Mouse (Mus musculus) heart, embryonic 12.5 days (tissue): ENCODE measurements around the gene Gm17324. TPM values are rescaled to one million over a fixed set of nuclear protein-coding genes. Genes with fewer than 3 reads are reported as not detected.
A peak's percentile ranks its signal among the peaks of the same experiment; 100 is the strongest.

Experiments
- ATAC-seq: fragments of 200-750 bp; cut with Nextera tagmentation; 2 replicates; pipeline ENCODE4 v1.8.0; 2017; ENCODE audit warnings: moderate TSS enrichment, moderate library complexity; ENCODE audit not compliant: insufficient number of reproducible peaks, low FRiP score
- H3K27ac ChIP-seq: fragments of 300-500 bp; sonication (generic); 2 replicates; pipeline ENCODE4 v1.5.1; 2016; ENCODE audit warnings: mild to moderate bottlenecking, moderate library complexity; ENCODE audit not compliant: poor library complexity, severe bottlenecking
- H3K27me3 ChIP-seq: fragments of 300-500 bp; sonication (generic); replicated peaks from 2 replicates; pipeline ENCODE4 v1.6.1; 2016; ENCODE audit warnings: mild to moderate bottlenecking, moderate library complexity
- H3K36me3 ChIP-seq: fragments of 300-500 bp; sonication (generic); 2 replicates; pipeline ENCODE4 v1.6.1; 2016; ENCODE audit warnings: mild to moderate bottlenecking, moderate library complexity
- H3K4me1 ChIP-seq: fragments of 300-500 bp; sonication (generic); replicated peaks from 2 replicates; pipeline ENCODE4 v1.6.1; 2016; ENCODE audit warnings: mild to moderate bottlenecking
- H3K4me2 ChIP-seq: fragments of 300-500 bp; sonication (generic); 2 replicates; pipeline ENCODE4 v1.6.1; 2016; ENCODE audit warnings: mild to moderate bottlenecking, moderate library complexity
- H3K4me3 ChIP-seq: fragments of 300-500 bp; sonication (generic); 2 replicates; pipeline ENCODE4 v1.5.1; 2016; ENCODE audit warnings: mild to moderate bottlenecking
- H3K9ac ChIP-seq: fragments of 300-500 bp; sonication (generic); 2 replicates; pipeline ENCODE4 v1.6.1; 2016; ENCODE audit warnings: mild to moderate bottlenecking, moderate library complexity
- H3K9me3 ChIP-seq: fragments of 300-500 bp; sonication (generic); replicated peaks from 2 replicates; pipeline ENCODE4 v1.6.1; 2016; ENCODE audit warnings: mild to moderate bottlenecking, moderate library complexity
- WGBS: fragments of 180-500 bp; shearing (Covaris S2); methylation state at CpG from one replicate; pipeline ENCODE4 v1.1.7; 2016; 5-methylcytosine and 5-hydroxymethylcytosine counted together
- microRNA-seq: library from miRNA; unstranded; fragments of <30 nt; microRNA quantifications from one replicate; pipeline ENCODE4, GENCODE M21; 2017
- polyA plus RNA-seq: library from polyadenylated mRNA; unstranded; fragments of >200 nt; fragmentation: Nextera tagmentation; extraction: Ambion mirVana; gene quantifications from 2 replicates; pipeline ENCODE4 v1.2.1, GENCODE M21; 2016

The Gm17324 gene
- polyA plus RNA-seq, 1 experiment from 2014 or later: 0.65 TPM

- 74% methylated on average over 4 of the region's 4 CpGs for WGBS
- Histone ChIP-seq H3K4me1 (peaks cover 10% of the 10 kb centered on the region), H3K4me3 (no peak overlapping the region), H3K9me3 (no peaks in the 10 kb centered on the region), H3K9ac (no peak overlapping the region), H3K36me3 (no peaks in the 10 kb centered on the region), H3K27ac (no peak overlapping the region), H3K4me2 (no peak overlapping the region), H3K27me3 (peaks cover 8% of the 10 kb centered on the region)
- ATAC-seq: no peak; the same call in 1 of the 2 replicates
These were observed 19.6 kb downstream of the Gm17324 start for GRCm38 (mm10) chr9:78428870-78429432.

DNA sequence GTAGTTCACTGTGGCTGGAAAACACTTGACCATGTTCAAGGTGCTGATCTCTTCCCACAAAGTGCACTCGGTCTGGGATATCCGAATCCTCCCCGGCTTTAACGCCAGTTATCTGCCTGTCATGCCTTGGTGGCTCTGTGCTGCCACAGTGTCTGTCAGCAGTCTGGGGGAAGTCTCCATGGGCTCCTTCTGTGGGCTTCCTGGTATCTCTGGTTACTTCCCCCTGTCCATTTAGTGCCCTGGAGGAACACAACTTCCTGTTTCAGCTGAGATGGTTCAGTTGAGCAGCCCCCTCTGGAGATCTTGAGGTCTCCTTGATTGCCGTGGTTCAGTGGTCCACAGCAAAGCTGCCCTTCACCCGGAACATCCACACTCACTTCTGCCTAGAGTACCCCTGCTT is 20.4 kb downstream of the Gm17324 start:
- 49% methylated on average over 6 of the region's 6 CpGs for WGBS
- Histone ChIP-seq H3K36me3 (no peaks in the 10 kb centered on the region), H3K27me3 (peaks cover 8% of the 10 kb centered on the region), H3K4me3 (no peak overlapping the region), H3K9ac (no peak overlapping the region), H3K4me2 (peak overlapping the region; percentile 88), H3K9me3 (no peaks in the 10 kb centered on the region), H3K4me1 (peaks cover 10% of the 10 kb centered on the region), H3K27ac (no peak overlapping the region)
- no peak for ATAC-seq

GRCm38 (mm10) chr9:78427362-78427781 is 21.2 kb downstream of the Gm17324 start:
- peak overlapping the region; percentile 62 for H3K9ac ChIP-seq
- peaks cover 10% of the 10 kb centered on the region for H3K4me1 ChIP-seq
- H3K27ac ChIP-seq: no peak overlapping the region
- H3K4me2 ChIP-seq: peak overlapping the region; percentile 88
- H3K36me3 ChIP-seq: no peaks in the 10 kb centered on the region
- peaks cover 8% of the 10 kb centered on the region for H3K27me3 ChIP-seq
- ATAC-seq: peak; percentile 33
- H3K9me3 ChIP-seq: no peaks in the 10 kb centered on the region
- WGBS: 11% methylated on average over 26 of the region's 27 CpGs
- H3K4me3 ChIP-seq: peak overlapping the region; percentile 48

- WGBS: 84% methylated on average over 7 of the region's 7 CpGs
- H3K4me2 ChIP-seq: no peak overlapping the region
- no peaks in the 10 kb centered on the region for H3K36me3 ChIP-seq
- no peaks in the 10 kb centered on the region for H3K9me3 ChIP-seq
- no peaks in the 10 kb centered on the region for H3K4me1 ChIP-seq
- no peak overlapping the region for H3K4me3 ChIP-seq
- no peak overlapping the region for H3K27ac ChIP-seq
- H3K27me3 ChIP-seq: peaks cover 22% of the 10 kb centered on the region
- no peak overlapping the region for H3K9ac ChIP-seq
- no peak for ATAC-seq
These were observed 47.0 kb downstream of the Gm17324 start for GRCm38 (mm10) chr9:78401596-78401995.

DNA sequence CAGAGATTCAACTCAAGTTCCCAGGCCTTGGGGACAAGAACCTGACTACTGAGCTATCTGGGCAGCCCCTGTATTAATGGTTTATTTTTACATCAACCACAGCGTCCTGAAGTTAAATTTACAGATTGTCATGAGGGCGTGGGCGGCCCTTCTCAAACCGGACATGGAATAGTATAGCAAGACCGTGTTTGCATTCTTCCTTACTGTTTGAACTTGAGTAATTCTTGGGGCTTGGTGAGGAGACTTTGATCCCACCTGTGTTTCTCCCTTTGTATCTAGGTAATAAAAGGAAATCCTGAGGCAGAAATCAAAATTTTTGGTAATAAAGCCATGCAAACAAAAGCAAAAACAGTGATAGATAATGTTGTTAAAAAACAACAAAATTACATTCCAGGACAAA is 48.0 kb downstream of the Gm17324 start:
- no peak for ATAC-seq
- H3K4me3 ChIP-seq: no peak overlapping the region
- H3K4me1 ChIP-seq: peaks cover 4% of the 10 kb centered on the region
- H3K36me3 ChIP-seq: no peaks in the 10 kb centered on the region
- H3K4me2 ChIP-seq: no peak overlapping the region
- H3K27ac ChIP-seq: no peak overlapping the region
- no peaks in the 10 kb centered on the region for H3K9me3 ChIP-seq
- peaks cover 32% of the 10 kb centered on the region for H3K27me3 ChIP-seq
- H3K9ac ChIP-seq: no peak overlapping the region
- WGBS: 73% methylated on average over 5 of the region's 5 CpGs

Small RNAs within 50 kb of the gene (microRNA-seq; reads per million reads assigned to microRNA genes)
- not detected for gene Gm26377

Other genes starting within 250 kb of the Gm17324 start
- not detected in 2 replicates for gene Gsta1, start 218.1 kb downstream of the Gm17324 start, polyA plus RNA-seq
- not detected in 2 replicates for gene Gm3776, start 191.7 kb downstream of the Gm17324 start, polyA plus RNA-seq
- gene Gm10639, start 158.9 kb downstream of the Gm17324 start, polyA plus RNA-seq: not detected in 2 replicates
- gene Omt2a, start 134.0 kb downstream of the Gm17324 start, polyA plus RNA-seq: not detected in 2 replicates
- not detected in 2 replicates for gene Omt2b, start 121.2 kb downstream of the Gm17324 start, polyA plus RNA-seq
- gene Gsta2, start 93.0 kb downstream of the Gm17324 start, polyA plus RNA-seq: not detected in 2 replicates
- not detected in 2 replicates for gene Dppa5a, start 80.6 kb downstream of the Gm17324 start, polyA plus RNA-seq
- 0.56 and 0.68 TPM in 2 replicates for gene Ooep, start 70.1 kb downstream of the Gm17324 start, polyA plus RNA-seq
- 0.24 and 0.36 TPM in 2 replicates for gene Ddx43, start 53.0 kb downstream of the Gm17324 start, polyA plus RNA-seq
- 0.68 and 0.82 TPM in 2 replicates for gene Cgas, start 5.5 kb downstream of the Gm17324 start, polyA plus RNA-seq
- 26.8 and 28.8 TPM in 2 replicates for gene Mto1, start 578 bp downstream of the Gm17324 start, polyA plus RNA-seq
- gene Eef1a1, start 40.4 kb upstream of the Gm17324 start, polyA plus RNA-seq: 2,772 and 2,882 TPM in 2 replicates
- gene Slc17a5, start 139.3 kb upstream of the Gm17324 start, polyA plus RNA-seq: 8.2 and 8.5 TPM in 2 replicates
- 1.7 and 1.8 TPM in 2 replicates for gene Cd109, start 166.8 kb upstream of the Gm17324 start, polyA plus RNA-seq